Mouse (Mus musculus): ENCODE measurements around the gene Ror1. TPM values are rescaled to one million over a fixed set of nuclear protein-coding genes. Genes with fewer than 3 reads are reported as not detected.
A peak's percentile ranks its signal among the peaks of the same experiment; 100 is the strongest.

Ror1 gene
- polyA plus RNA-seq, 1 experiment from 2014 or later, result 8.3 TPM

DNA sequence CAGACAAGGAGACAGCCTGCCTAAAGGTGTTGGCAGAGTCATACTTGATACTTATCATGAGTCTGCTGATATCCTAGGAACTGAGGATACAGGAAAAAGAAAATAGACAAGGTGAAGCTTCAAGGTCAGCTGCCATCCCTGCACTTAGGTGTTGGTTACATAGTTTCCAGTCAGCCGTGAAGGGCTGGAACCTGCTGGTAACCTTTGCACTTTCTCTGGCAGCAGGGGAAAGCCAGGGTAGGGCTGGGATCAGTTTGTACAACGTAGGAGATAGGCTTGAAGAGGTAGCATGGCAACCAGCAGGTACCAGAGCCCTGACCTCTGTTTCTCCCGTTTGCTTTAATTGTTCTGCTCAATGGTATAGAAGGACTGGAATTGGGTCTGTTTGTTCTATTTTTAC is 281.6 kb downstream of the Ror1 start:
- DNase-seq (ENCODE audit: low spot score), result no peak
- Histone ChIP-seq H3K4me1 (replicated peaks; ENCODE audit: insufficient read depth, low read length) (peaks cover 3% of the 10 kb centered on the region; the same call in 1 of the 2 replicates), H3K27ac (no peak overlapping the region), H3K4me3 (replicated peaks; ENCODE audit: low read depth, low read length) (no peak overlapping the region), H3K9ac (ENCODE audit: low read depth, low read length) (no peak overlapping the region), H3K9me3 (replicated peaks; ENCODE audit: low read length) (no peaks in the 10 kb centered on the region), H3K36me3 (ENCODE audit: insufficient read depth, low read length) (no peaks in the 10 kb centered on the region), H3K4me2 (ENCODE audit: low read length) (no peak overlapping the region), H3K27me3 (ENCODE audit: insufficient read depth, low read length) (no peaks in the 10 kb centered on the region)
- WGBS, result 38% methylated on average over 3 of the region's 3 CpGs
- no peak for ATAC-seq (replicated peaks; ENCODE audit: low FRiP score, low read depth)
- TF ChIP-seq CTCF (IDR thresholded peaks at IDR 0.05; ENCODE audit: low read depth), result no peak

DNA sequence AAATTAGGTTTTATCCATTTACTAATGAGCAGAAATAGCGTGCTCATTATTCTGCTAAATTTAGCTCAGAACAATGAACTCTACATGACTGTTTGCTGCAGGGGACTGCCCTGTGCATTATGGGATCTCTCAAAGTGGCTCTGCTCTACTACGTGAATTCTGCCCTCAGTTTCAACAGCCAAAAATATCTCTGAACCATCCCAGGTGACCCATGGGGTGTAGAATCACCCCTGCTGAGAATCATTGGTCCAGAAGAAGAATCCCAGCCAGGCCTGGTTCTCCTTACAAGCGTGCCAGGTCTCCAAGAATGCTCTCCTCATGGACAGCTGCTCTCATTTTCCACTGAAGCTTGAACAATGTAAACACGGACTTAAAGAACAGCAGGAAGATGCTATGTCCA is 282.4 kb downstream of the Ror1 start:
- DNase-seq (ENCODE audit: low spot score) (no peak), ATAC-seq (replicated peaks; ENCODE audit: low FRiP score, low read depth) (no peak)
- Histone ChIP-seq H3K27me3 (ENCODE audit: insufficient read depth, low read length) (no peaks in the 10 kb centered on the region), H3K27ac (no peak overlapping the region), H3K36me3 (ENCODE audit: insufficient read depth, low read length) (no peaks in the 10 kb centered on the region), H3K4me2 (ENCODE audit: low read length) (no peak overlapping the region), H3K4me3 (replicated peaks; ENCODE audit: low read depth, low read length) (no peak overlapping the region), H3K9me3 (replicated peaks; ENCODE audit: low read length) (no peaks in the 10 kb centered on the region), H3K4me1 (replicated peaks; ENCODE audit: insufficient read depth, low read length) (peaks cover 3% of the 10 kb centered on the region; the same call in 1 of the 2 replicates), H3K9ac (ENCODE audit: low read depth, low read length) (no peak overlapping the region)
- TF ChIP-seq CTCF (IDR thresholded peaks at IDR 0.05; ENCODE audit: low read depth), result no peak
- WGBS, result 65% methylated on average over 4 of the region's 4 CpGs

DNA sequence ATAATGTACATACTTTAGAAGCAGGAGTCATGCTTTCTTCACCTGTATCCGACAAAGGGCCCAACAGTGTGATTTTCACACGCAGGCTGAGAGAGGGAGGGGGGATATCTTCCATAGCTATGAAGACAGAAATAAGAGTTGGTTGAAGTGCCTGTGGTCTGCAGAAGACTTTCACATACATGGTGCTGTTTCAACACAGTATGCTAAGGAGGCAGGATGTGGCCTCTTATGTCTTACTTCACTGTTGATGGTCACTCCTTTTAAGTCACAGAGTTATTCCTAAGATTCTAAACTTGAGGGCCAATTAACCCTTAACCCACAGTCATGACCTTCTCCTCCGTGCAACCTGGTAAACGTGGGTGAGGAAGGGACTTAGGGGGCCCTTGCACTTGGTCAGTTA is 286.2 kb downstream of the Ror1 start:
- WGBS, result 75% methylated on average over 4 of the region's 4 CpGs
- no peak for ATAC-seq (replicated peaks; ENCODE audit: low FRiP score, low read depth)
- no peaks in the 10 kb centered on the region for H3K9me3 ChIP-seq (replicated peaks; ENCODE audit: low read length)
- H3K4me1 ChIP-seq (replicated peaks; ENCODE audit: insufficient read depth, low read length), result peaks cover under 1% of the 10 kb centered on the region; the same call in 1 of the 2 replicates
- no peak overlapping the region for H3K4me2 ChIP-seq (ENCODE audit: low read length)
- DNase-seq (ENCODE audit: low spot score), result no peak
- no peak overlapping the region for H3K9ac ChIP-seq (ENCODE audit: low read depth, low read length)
- no peaks in the 10 kb centered on the region for H3K36me3 ChIP-seq (ENCODE audit: insufficient read depth, low read length)
- no peak for TF ChIP-seq CTCF (IDR thresholded peaks at IDR 0.05; ENCODE audit: low read depth)
- no peak overlapping the region for H3K4me3 ChIP-seq (replicated peaks; ENCODE audit: low read depth, low read length)
- H3K27me3 ChIP-seq (ENCODE audit: insufficient read depth, low read length), result no peaks in the 10 kb centered on the region
- H3K27ac ChIP-seq, result no peak overlapping the region

DNA sequence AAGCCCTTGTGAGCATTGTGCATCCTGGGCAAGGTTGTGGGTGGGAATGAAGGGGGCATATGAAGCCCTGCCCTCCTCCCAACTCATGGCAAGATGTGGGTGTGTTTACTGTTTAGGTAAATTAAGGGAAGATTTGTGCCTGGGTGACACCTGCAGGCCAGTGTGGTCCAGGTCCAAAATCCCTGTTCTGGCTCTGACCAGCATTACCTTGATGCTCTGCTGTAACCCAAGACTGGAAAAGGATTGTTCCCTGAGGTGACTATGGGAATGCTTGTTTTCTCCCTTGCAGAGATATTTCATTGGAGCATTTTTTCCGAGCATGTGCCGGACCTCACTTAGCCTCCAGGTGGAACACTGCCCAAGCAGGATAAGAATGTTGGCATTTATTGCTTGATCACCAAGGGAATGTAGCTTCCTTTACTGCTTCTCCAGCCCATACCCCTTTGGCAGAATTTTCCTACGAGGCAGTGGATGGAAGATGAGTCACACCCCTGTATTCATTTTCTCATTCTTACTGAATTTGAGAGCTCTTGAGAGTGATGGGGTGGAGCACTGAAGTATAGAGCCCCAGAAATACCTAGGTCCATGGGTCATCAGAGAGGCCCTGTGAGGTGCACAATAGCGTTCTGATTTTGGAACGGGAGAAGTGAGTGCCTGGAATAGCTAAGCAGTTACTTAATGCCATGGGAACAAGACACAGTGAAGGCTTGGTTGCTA is 290.8 kb downstream of the Ror1 start:
- no peaks in the 10 kb centered on the region for H3K36me3 ChIP-seq (ENCODE audit: insufficient read depth, low read length)
- H3K9me3 ChIP-seq (replicated peaks; ENCODE audit: low read length), result no peaks in the 10 kb centered on the region
- no peak overlapping the region for H3K4me2 ChIP-seq (ENCODE audit: low read length)
- peak; percentile 15; the same call in 1 of the 2 replicates for TF ChIP-seq CTCF (IDR thresholded peaks at IDR 0.05; ENCODE audit: low read depth)
- H3K4me1 ChIP-seq (replicated peaks; ENCODE audit: insufficient read depth, low read length), result no peaks in the 10 kb centered on the region
- DNase-seq (ENCODE audit: low spot score) (no peak), ATAC-seq (replicated peaks; ENCODE audit: low FRiP score, low read depth) (no peak)
- no peak overlapping the region for H3K27ac ChIP-seq
- no peak overlapping the region for H3K9ac ChIP-seq (ENCODE audit: low read depth, low read length)
- H3K27me3 ChIP-seq (ENCODE audit: insufficient read depth, low read length), result no peaks in the 10 kb centered on the region
- no peak overlapping the region for H3K4me3 ChIP-seq (replicated peaks; ENCODE audit: low read depth, low read length)
- 75% methylated on average over 5 of the region's 5 CpGs for WGBS

DNA sequence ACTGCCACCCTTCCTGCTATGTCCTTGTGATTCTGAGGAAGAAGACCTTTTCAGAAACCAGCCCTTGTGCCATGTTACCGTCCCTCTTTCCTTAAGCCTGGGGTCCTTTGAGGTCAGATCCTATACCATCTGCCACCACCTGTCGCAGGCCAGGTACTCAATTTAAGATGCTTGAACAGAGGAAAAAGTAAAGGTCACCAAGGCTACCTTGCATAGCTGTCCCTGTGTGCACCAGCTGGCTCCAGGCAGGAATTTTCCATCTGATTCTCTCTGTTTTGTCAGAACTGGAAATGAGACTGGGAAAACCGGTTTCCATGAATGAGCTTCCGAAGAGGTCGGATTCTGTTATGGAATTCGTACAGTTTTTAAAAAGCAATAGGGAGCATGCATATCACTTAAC is 294.8 kb downstream of the Ror1 start:
- no peak for ATAC-seq (replicated peaks; ENCODE audit: low FRiP score, low read depth)
- H3K27me3 ChIP-seq (ENCODE audit: insufficient read depth, low read length), result no peaks in the 10 kb centered on the region

DNA sequence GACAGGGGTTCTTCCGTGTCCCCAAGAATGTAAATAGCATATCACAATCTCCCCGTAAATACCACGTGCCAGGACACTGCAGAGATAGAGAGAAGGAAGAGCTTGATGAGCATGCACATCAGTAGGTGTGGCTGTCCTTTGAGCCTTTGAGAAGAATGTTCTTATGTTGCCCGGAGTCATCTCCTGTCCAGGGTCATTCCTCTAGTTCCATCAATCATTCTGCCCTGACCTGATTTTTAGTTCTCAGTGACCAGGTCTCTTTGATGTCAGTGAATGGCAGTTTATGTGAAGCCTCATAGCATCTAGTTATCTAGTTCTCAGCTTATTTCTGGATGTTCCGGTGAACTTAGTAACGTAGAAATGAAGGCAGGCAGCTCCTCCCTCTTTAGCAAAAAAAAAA is 295.4 kb downstream of the Ror1 start:
- no peaks in the 10 kb centered on the region for H3K9me3 ChIP-seq (replicated peaks; ENCODE audit: low read length)
- H3K27me3 ChIP-seq (ENCODE audit: insufficient read depth, low read length), result no peaks in the 10 kb centered on the region
- 78% methylated on average over 6 of the region's 6 CpGs for WGBS
- DNase-seq (ENCODE audit: low spot score) (no peak), ATAC-seq (replicated peaks; ENCODE audit: low FRiP score, low read depth) (no peak)
- H3K4me1 ChIP-seq (replicated peaks; ENCODE audit: insufficient read depth, low read length), result no peaks in the 10 kb centered on the region; the same call in 1 of the 2 replicates
- no peak overlapping the region for H3K4me2 ChIP-seq (ENCODE audit: low read length)
- H3K9ac ChIP-seq (ENCODE audit: low read depth, low read length), result no peak overlapping the region
- no peak for TF ChIP-seq CTCF (IDR thresholded peaks at IDR 0.05; ENCODE audit: low read depth)
- no peak overlapping the region for H3K4me3 ChIP-seq (replicated peaks; ENCODE audit: low read depth, low read length)
- H3K36me3 ChIP-seq (ENCODE audit: insufficient read depth, low read length), result no peaks in the 10 kb centered on the region
- no peak overlapping the region for H3K27ac ChIP-seq

More for the DNA sequence above, 294.8 kb downstream of the Ror1 start:
- Histone ChIP-seq H3K4me3 (replicated peaks; ENCODE audit: low read depth, low read length) (no peak overlapping the region), H3K4me2 (ENCODE audit: low read length) (no peak overlapping the region), H3K9ac (ENCODE audit: low read depth, low read length) (no peak overlapping the region), H3K36me3 (ENCODE audit: insufficient read depth, low read length) (no peaks in the 10 kb centered on the region), H3K4me1 (replicated peaks; ENCODE audit: insufficient read depth, low read length) (no peaks in the 10 kb centered on the region; the same call in 1 of the 2 replicates), H3K9me3 (replicated peaks; ENCODE audit: low read length) (no peaks in the 10 kb centered on the region), H3K27ac (no peak overlapping the region)
- WGBS, result 84% methylated on average over 6 of the region's 6 CpGs
- TF ChIP-seq CTCF (IDR thresholded peaks at IDR 0.05; ENCODE audit: low read depth), result no peak
- no peak for DNase-seq (ENCODE audit: low spot score)
